Mouse (Mus musculus) stomach, embryonic 16.5 days (tissue): Measurements from ENCODE around the gene Clcn1. TPM values are rescaled to one million over a fixed set of nuclear protein-coding genes. Genes with fewer than 3 reads are reported as not detected.

Experiments used
- ATAC-seq: fragments of 200-750 bp; cut with Nextera tagmentation; 2 replicates; pipeline ENCODE4 v1.8.0; 2017; ENCODE audit warnings: moderate number of reproducible peaks, moderate TSS enrichment; ENCODE audit not compliant: insufficient read depth, low FRiP score
- H3K27ac ChIP-seq: fragments of 300-500 bp; sonication (generic); 2 replicates; pipeline ENCODE4 v1.5.1; 2014; ENCODE audit warnings: low read length
- H3K27me3 ChIP-seq: fragments of 300-500 bp; sonication (generic); 2 replicates; pipeline ENCODE4 v1.6.1; 2014; ENCODE audit warnings: low read length, control low read depth, mixed read lengths; ENCODE audit not compliant: control insufficient read depth, insufficient read depth
- H3K36me3 ChIP-seq: fragments of 300-500 bp; sonication (generic); 2 replicates; pipeline ENCODE4 v1.6.1; 2014; ENCODE audit warnings: low read length; ENCODE audit not compliant: control insufficient read depth, insufficient read depth
- H3K4me1 ChIP-seq: fragments of 300-500 bp; sonication (generic); 2 replicates; pipeline ENCODE4 v1.6.1; 2014; ENCODE audit warnings: low read length, control low read depth, mixed read lengths; ENCODE audit not compliant: control insufficient read depth, insufficient read depth
- H3K4me2 ChIP-seq: fragments of 300-500 bp; sonication (generic); 2 replicates; pipeline ENCODE4 v1.6.1; 2014; ENCODE audit warnings: low read depth, low read length, mixed read lengths
- H3K4me3 ChIP-seq: fragments of 300-500 bp; sonication (generic); replicated peaks from 2 replicates; pipeline ENCODE4 v1.5.1; 2014; ENCODE audit warnings: mild to moderate bottlenecking, low read length
- H3K9ac ChIP-seq: fragments of 300-500 bp; sonication (generic); 2 replicates; pipeline ENCODE4 v1.6.1; 2014; ENCODE audit warnings: low read length
- H3K9me3 ChIP-seq: fragments of 300-500 bp; sonication (generic); replicated peaks from 2 replicates; pipeline ENCODE4 v1.6.1; 2016; ENCODE audit warnings: low read length, control low read depth; ENCODE audit not compliant: control insufficient read depth
- WGBS: fragments of 180-500 bp; shearing (Covaris S2); extraction: QIAGEN DNeasy Blood & Tissue Kit; methylation state at CpG from one replicate; pipeline ENCODE4 v1.1.7; 2014; 5-methylcytosine and 5-hydroxymethylcytosine counted together
- polyA plus RNA-seq: library from polyadenylated mRNA; unstranded; fragments of >200 nt; fragmentation: Nextera tagmentation; extraction: Ambion mirVana; gene quantifications from 2 replicates; pipeline ENCODE4 v1.2.1, GENCODE M21; 2015

Clcn1 gene
- polyA plus RNA-seq, 1 experiment from 2014 or later = 0.18 TPM

DNA sequence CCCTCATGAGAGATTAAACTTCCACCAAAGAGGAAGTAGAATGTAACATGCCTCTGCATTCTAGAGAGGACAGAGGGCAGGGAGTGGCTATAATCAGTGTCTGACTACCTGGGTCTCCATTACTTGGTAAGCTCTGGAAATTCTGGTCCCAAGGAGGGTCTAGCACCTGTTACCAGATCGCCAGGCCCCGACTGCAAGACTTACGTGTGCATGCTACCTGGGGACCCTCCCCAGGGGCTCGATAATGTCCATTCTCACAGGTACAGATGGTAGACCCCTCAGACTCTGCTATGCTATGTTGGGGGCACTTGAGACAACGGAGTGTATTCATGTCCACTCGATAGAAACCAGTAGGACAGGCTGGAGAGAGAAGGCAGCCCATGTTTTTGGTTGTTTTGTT is 78.7 kb downstream of the Clcn1 start:
- 84% methylated on average over 6 of the region's 6 CpGs for WGBS
- peaks cover 8% of the 10 kb centered on the region for H3K36me3 ChIP-seq
- no peaks in the 10 kb centered on the region for H3K9me3 ChIP-seq
- H3K9ac ChIP-seq = no peak overlapping the region
- no peak overlapping the region for H3K27ac ChIP-seq
- no peaks in the 10 kb centered on the region for H3K4me1 ChIP-seq
- H3K4me3 ChIP-seq = no peak overlapping the region
- H3K4me2 ChIP-seq = no peak overlapping the region
- no peak for ATAC-seq
- H3K27me3 ChIP-seq = no peaks in the 10 kb centered on the region

Other genes starting within 250 kb of the Clcn1 start
- not detected in 2 replicates for gene Sva, start 248.3 kb upstream of the Clcn1 start, polyA plus RNA-seq
- not detected in 2 replicates for gene Tas2r139, start 145.7 kb upstream of the Clcn1 start, polyA plus RNA-seq
- gene Tas2r144, start 71.4 kb upstream of the Clcn1 start, polyA plus RNA-seq = not detected in 2 replicates
- 22.8 and 23.8 TPM in 2 replicates for gene Gstk1, start 40.8 kb upstream of the Clcn1 start, polyA plus RNA-seq
- 6.3 and 8.6 TPM in 2 replicates for gene Tmem139, start 24.7 kb upstream of the Clcn1 start, polyA plus RNA-seq
- 47.2 and 58.2 TPM in 2 replicates for gene Casp2, start 21.7 kb upstream of the Clcn1 start, polyA plus RNA-seq
- 0.29 and 0.32 TPM in 2 replicates for gene Fam131b, start 38.0 kb downstream of the Clcn1 start, polyA plus RNA-seq
- 99.0 and 107 TPM in 2 replicates for gene Zyx, start 62.9 kb downstream of the Clcn1 start, polyA plus RNA-seq
- 25.5 and 31.3 TPM in 2 replicates for gene Epha1, start 86.6 kb downstream of the Clcn1 start, polyA plus RNA-seq
- not detected in 2 replicates for gene Tas2r143, start 113.6 kb downstream of the Clcn1 start, polyA plus RNA-seq
- not detected in 2 replicates for gene Tas2r135, start 118.7 kb downstream of the Clcn1 start, polyA plus RNA-seq
- not detected in 2 replicates for gene Tas2r126, start 147.8 kb downstream of the Clcn1 start, polyA plus RNA-seq
- gene Olfr458, start 178.5 kb downstream of the Clcn1 start, polyA plus RNA-seq = not detected in 2 replicates
- gene Olfr457, start 189.7 kb downstream of the Clcn1 start, polyA plus RNA-seq = not detected in 2 replicates
- not detected in 2 replicates for gene Olfr456, start 200.5 kb downstream of the Clcn1 start, polyA plus RNA-seq